Mouse (Mus musculus) intestine, embryonic 14.5 days (tissue): Measurements from ENCODE around the gene Prdm2. TPM values are rescaled to one million over a fixed set of nuclear protein-coding genes. Genes with fewer than 3 reads are reported as not detected.

ENCODE experiments used
- ATAC-seq: fragments of 200-750 bp; cut with Nextera tagmentation; replicated peaks from 2 replicates; pipeline ENCODE4 v1.8.0; 2017; ENCODE audit warnings: low read depth, moderate number of reproducible peaks, moderate TSS enrichment, moderate library complexity; ENCODE audit not compliant: low FRiP score, low TSS enrichment
- DNase-seq: peaks from one replicate; pipeline ENCODE4 v3.0.0-alpha.2; 2018; ENCODE audit warnings: low spot score
- H3K27ac ChIP-seq: fragments of 300-500 bp; sonication (generic); 2 replicates; pipeline ENCODE4 v1.5.1; 2014; ENCODE audit warnings: low read depth, mild to moderate bottlenecking, control low read depth
- H3K27me3 ChIP-seq: fragments of 300-500 bp; sonication (generic); replicated peaks from 2 replicates; pipeline ENCODE4 v1.6.1; 2014; ENCODE audit warnings: low read length, control low read depth; ENCODE audit not compliant: control insufficient read depth, insufficient read depth
- H3K36me3 ChIP-seq: fragments of 300-500 bp; sonication (generic); 2 replicates; pipeline ENCODE4 v1.6.1; 2014; ENCODE audit warnings: low read length, control low read depth; ENCODE audit not compliant: control insufficient read depth, insufficient read depth
- H3K4me1 ChIP-seq: fragments of 300-500 bp; sonication (generic); replicated peaks from 2 replicates; pipeline ENCODE4 v1.6.1; 2014; ENCODE audit warnings: low read length, control low read depth, mixed read lengths; ENCODE audit not compliant: control insufficient read depth, insufficient read depth
- H3K4me2 ChIP-seq: fragments of 300-500 bp; sonication (generic); 2 replicates; pipeline ENCODE4 v1.6.1; 2014; ENCODE audit warnings: low read length
- H3K4me3 ChIP-seq: fragments of 300-500 bp; sonication (generic); 2 replicates; pipeline ENCODE4 v1.5.1; 2014; ENCODE audit warnings: low read depth, low read length, control low read depth, mixed read lengths
- H3K9ac ChIP-seq: fragments of 300-500 bp; sonication (generic); 2 replicates; pipeline ENCODE4 v1.6.1; 2014; ENCODE audit warnings: mild to moderate bottlenecking, low read length
- H3K9me3 ChIP-seq: fragments of 300-500 bp; sonication (generic); 2 replicates; pipeline ENCODE4 v1.6.1; 2016; ENCODE audit warnings: low read length, control low read depth; ENCODE audit not compliant: control insufficient read depth
- WGBS: fragments of 180-500 bp; shearing (Covaris S2); extraction: QIAGEN DNeasy Blood & Tissue Kit; methylation state at CpG from one replicate; pipeline ENCODE4 v1.1.7; 2014; 5-methylcytosine and 5-hydroxymethylcytosine counted together
- polyA plus RNA-seq: library from polyadenylated mRNA; unstranded; fragments of >200 nt; fragmentation: Nextera tagmentation; extraction: Ambion mirVana; gene quantifications from 2 replicates; pipeline ENCODE4 v1.2.1, GENCODE M21; 2014

Prdm2 gene
- polyA plus RNA-seq, 1 experiment from 2014 or later: 12.4 TPM

DNA sequence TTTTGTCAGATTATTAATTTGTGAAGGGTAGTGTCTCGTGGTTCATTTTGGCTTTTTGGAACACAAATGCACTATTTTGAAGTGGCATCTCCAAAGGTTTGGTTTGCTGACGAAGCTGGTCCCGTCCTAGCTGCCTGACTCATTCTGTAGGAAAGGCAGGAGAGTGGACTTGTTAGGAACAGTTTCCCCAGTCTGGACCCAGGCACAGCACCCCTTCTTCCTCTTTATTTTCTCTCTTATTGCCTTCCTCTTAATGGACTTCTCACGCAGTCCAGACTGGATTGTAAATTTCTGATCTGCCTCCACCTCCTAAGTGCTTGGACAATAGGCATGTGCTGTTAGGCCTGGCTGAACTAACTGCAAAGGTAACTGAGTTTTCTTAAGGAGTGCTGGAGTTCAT lies 57.8 kb downstream of the Prdm2 start:
- H3K27ac ChIP-seq: no peak overlapping the region
- 70% methylated on average over 4 of the region's 4 CpGs for WGBS
- ATAC-seq: no peak
- no peak overlapping the region for H3K4me3 ChIP-seq
- DNase-seq: no peak
- H3K4me1 ChIP-seq: peaks cover 11% of the 10 kb centered on the region
- H3K4me2 ChIP-seq: no peak overlapping the region
- peaks cover 3% of the 10 kb centered on the region; the same call in 1 of the 2 replicates for H3K36me3 ChIP-seq
- H3K9ac ChIP-seq: no peak overlapping the region
- H3K9me3 ChIP-seq: no peaks in the 10 kb centered on the region
- no peaks in the 10 kb centered on the region for H3K27me3 ChIP-seq

- DNase-seq: no peak
- H3K27ac ChIP-seq: no peak overlapping the region
- no peak for ATAC-seq
- no peak overlapping the region for H3K9ac ChIP-seq
- 59% methylated on average over 6 of the region's 6 CpGs for WGBS
- no peaks in the 10 kb centered on the region for H3K9me3 ChIP-seq
- H3K4me2 ChIP-seq: no peak overlapping the region
- H3K4me1 ChIP-seq: peaks cover 8% of the 10 kb centered on the region
- peaks cover 3% of the 10 kb centered on the region; the same call in 1 of the 2 replicates for H3K36me3 ChIP-seq
- H3K4me3 ChIP-seq: no peak overlapping the region
- no peaks in the 10 kb centered on the region for H3K27me3 ChIP-seq
Observed at GRCm38 (mm10) chr4:143154571-143154970, 58.2 kb downstream of the Prdm2 start.

- peaks cover 3% of the 10 kb centered on the region; the same call in 1 of the 2 replicates for H3K4me1 ChIP-seq
- no peaks in the 10 kb centered on the region for H3K27me3 ChIP-seq
- no peak overlapping the region for H3K4me3 ChIP-seq
- H3K9ac ChIP-seq: no peak overlapping the region
- ATAC-seq: no peak
- H3K27ac ChIP-seq: no peak overlapping the region
- H3K9me3 ChIP-seq: no peaks in the 10 kb centered on the region
- no peak overlapping the region for H3K4me2 ChIP-seq
- WGBS: 80% methylated on average over 5 of the region's 5 CpGs
- H3K36me3 ChIP-seq: peaks cover 2% of the 10 kb centered on the region; the same call in 1 of the 2 replicates
- no peak for DNase-seq
Observed at GRCm38 (mm10) chr4:143152634-143153033, 60.2 kb downstream of the Prdm2 start.

GRCm38 (mm10) chr4:143151267-143151666 lies 61.5 kb downstream of the Prdm2 start:
- no peak for DNase-seq
- no peak for ATAC-seq
- 70% methylated on average over 1 of the region's 1 CpGs for WGBS
- H3K36me3 ChIP-seq: no peaks in the 10 kb centered on the region
- H3K4me2 ChIP-seq: no peak overlapping the region
- no peak overlapping the region for H3K27ac ChIP-seq
- H3K27me3 ChIP-seq: no peaks in the 10 kb centered on the region
- no peaks in the 10 kb centered on the region for H3K9me3 ChIP-seq
- H3K9ac ChIP-seq: no peak overlapping the region
- no peak overlapping the region for H3K4me3 ChIP-seq
- peaks cover 3% of the 10 kb centered on the region; the same call in 1 of the 2 replicates for H3K4me1 ChIP-seq

GRCm38 (mm10) chr4:143147666-143148065 lies 65.1 kb downstream of the Prdm2 start:
- no peak overlapping the region for H3K9ac ChIP-seq
- H3K27me3 ChIP-seq: no peaks in the 10 kb centered on the region
- DNase-seq: no peak
- H3K9me3 ChIP-seq: no peaks in the 10 kb centered on the region
- 76% methylated on average over 3 of the region's 3 CpGs for WGBS
- no peak for ATAC-seq
- H3K36me3 ChIP-seq: no peaks in the 10 kb centered on the region
- no peak overlapping the region for H3K4me3 ChIP-seq
- H3K4me1 ChIP-seq: no peaks in the 10 kb centered on the region
- no peak overlapping the region for H3K27ac ChIP-seq
- H3K4me2 ChIP-seq: no peak overlapping the region

GRCm38 (mm10) chr4:143143615-143144014 lies 69.2 kb downstream of the Prdm2 start:
- H3K9ac ChIP-seq: no peak overlapping the region
- H3K9me3 ChIP-seq: no peaks in the 10 kb centered on the region
- 52% methylated on average over 7 of the region's 7 CpGs for WGBS
- no peak overlapping the region for H3K4me2 ChIP-seq
- H3K4me3 ChIP-seq: no peak overlapping the region
- no peak overlapping the region for H3K27ac ChIP-seq
- H3K4me1 ChIP-seq: no peaks in the 10 kb centered on the region
- DNase-seq (no peak), ATAC-seq (no peak)
- peaks cover 21% of the 10 kb centered on the region for H3K36me3 ChIP-seq
- H3K27me3 ChIP-seq: no peaks in the 10 kb centered on the region

DNA sequence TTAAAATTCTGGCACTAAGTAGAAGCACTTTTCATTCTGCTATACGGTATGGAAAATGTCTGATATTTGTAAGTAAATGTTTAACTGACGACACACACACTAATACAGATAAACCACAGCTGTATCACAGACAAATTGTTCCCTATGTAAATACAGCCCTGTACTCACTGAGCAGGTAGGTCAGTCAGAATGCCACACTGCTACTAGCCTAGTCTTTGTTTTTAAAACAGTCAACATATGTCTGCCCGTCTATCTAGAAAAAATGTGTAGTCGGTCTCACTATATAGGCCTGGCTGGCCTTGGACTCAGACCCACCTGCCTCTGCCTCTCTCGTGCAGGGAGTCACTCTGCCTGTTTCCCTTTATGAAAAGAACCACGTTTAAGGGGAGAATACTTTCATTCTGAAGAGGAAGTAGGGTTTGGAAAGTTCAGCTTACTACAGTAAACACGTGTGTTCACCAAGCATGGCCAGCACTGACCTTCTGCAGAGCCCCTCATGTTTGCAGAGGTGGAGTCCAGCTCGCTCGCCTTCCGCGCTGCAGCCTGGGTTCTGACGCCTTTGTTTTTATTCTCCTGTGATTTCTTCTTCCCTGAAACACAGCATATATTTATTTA lies 71.0 kb downstream of the Prdm2 start:
- H3K27me3 ChIP-seq: no peaks in the 10 kb centered on the region
- no peaks in the 10 kb centered on the region for H3K4me1 ChIP-seq
- H3K4me2 ChIP-seq: 0 out of 2 replicates have a peak overlapping the region, but pooled peaks have one; percentile 8
- DNase-seq: no peak
- H3K27ac ChIP-seq: peak overlapping the region; percentile 51
- H3K36me3 ChIP-seq: peaks cover 21% of the 10 kb centered on the region
- ATAC-seq: peak; percentile 89
- H3K9me3 ChIP-seq: no peaks in the 10 kb centered on the region
- WGBS: 67% methylated on average over 12 of the region's 12 CpGs
- no peak overlapping the region for H3K9ac ChIP-seq
- H3K4me3 ChIP-seq: no peak overlapping the region

GRCm38 (mm10) chr4:143140940-143141339 lies 71.9 kb downstream of the Prdm2 start:
- Histone ChIP-seq H3K9me3 (no peaks in the 10 kb centered on the region), H3K4me2 (no peak overlapping the region), H3K36me3 (peaks cover 24% of the 10 kb centered on the region), H3K4me3 (no peak overlapping the region), H3K9ac (no peak overlapping the region), H3K27ac (no peak overlapping the region), H3K4me1 (no peaks in the 10 kb centered on the region), H3K27me3 (no peaks in the 10 kb centered on the region)
- DNase-seq (no peak), ATAC-seq (no peak)
- 83% methylated on average over 3 of the region's 3 CpGs for WGBS

GRCm38 (mm10) chr4:143132433-143132832 lies 80.4 kb downstream of the Prdm2 start:
- Histone ChIP-seq H3K4me3 (no peak overlapping the region), H3K9ac (no peak overlapping the region), H3K27ac (no peak overlapping the region), H3K9me3 (no peaks in the 10 kb centered on the region), H3K36me3 (peaks cover 82% of the 10 kb centered on the region), H3K27me3 (no peaks in the 10 kb centered on the region), H3K4me2 (no peak overlapping the region), H3K4me1 (no peaks in the 10 kb centered on the region)
- ATAC-seq: no peak
- WGBS: 95% methylated on average over 7 of the region's 7 CpGs
- DNase-seq: no peak
